Mouse (Mus musculus): ENCODE results near the gene Grm7.

GRCm38 (mm10) chr6:111481866-111482265 lies 836.5 kb downstream of the Grm7 start:
- TF ChIP-seq MAX (IDR thresholded peaks at IDR 0.05; ENCODE audit: low read depth) (no peak), POLR2A (IDR thresholded peaks at IDR 0.05; ENCODE audit: insufficient read length, low read depth) (no peak), E2F4 (IDR thresholded peaks at IDR 0.05; ENCODE audit: insufficient read depth) (no peak), CEBPB (IDR thresholded peaks at IDR 0.05; ENCODE audit: insufficient read depth, poor library complexity, severe bottlenecking) (no peak), POLR2AphosphoS2 (IDR thresholded peaks at IDR 0.05; ENCODE audit: insufficient read length, low read depth) (no peak), TCF12 (IDR thresholded peaks at IDR 0.05; ENCODE audit: insufficient read depth, poor library complexity, severe bottlenecking) (no peak), TCF3 (IDR thresholded peaks at IDR 0.05; ENCODE audit: insufficient read length, low read depth) (no peak), MYOD1 (IDR thresholded peaks at IDR 0.05; ENCODE audit: control insufficient read depth in 1 of 3, insufficient read length in 2 of 3, low read depth in 2 of 3) (no peak), USF1 (IDR thresholded peaks at IDR 0.05; ENCODE audit: low read depth) (no peak), REST (IDR thresholded peaks at IDR 0.05; ENCODE audit: insufficient read depth, insufficient read length) (no peak), MYOG (IDR thresholded peaks at IDR 0.05; ENCODE audit: control insufficient read depth in 1 of 3, insufficient read depth in 1 of 3, insufficient read length in 2 of 3, low read depth in 2 of 3) (no peak)
